Mouse (Mus musculus): ENCODE measurements around the gene Gm26602.

GRCm38 (mm10) chr10:79873313-79873712 lies 37.3 kb upstream of the Gm26602 start:
- TF ChIP-seq CTCF (IDR thresholded peaks at IDR 0.05; ENCODE audit: borderline replicate concordance, extremely low read depth, insufficient read depth, insufficient read length), result no peak
- TF ChIP-seq POLR2A (IDR thresholded peaks at IDR 0.05; ENCODE audit: borderline replicate concordance, extremely low read depth, insufficient read depth, insufficient read length, poor library complexity, severe bottlenecking), result no peak

Data from brain, embryonic 14.5 days (tissue).